Mouse (Mus musculus) heart, adult 2 months (tissue): ENCODE data around the gene Cisd3.

Source experiments
- CTCF ChIP-seq: fragments of 200-600 bp; IDR thresholded peaks from 2 replicates; pipeline ENCODE4 v1.8.1; 2022; ENCODE audit warnings: antibody characterized with exemption, mild to moderate bottlenecking, moderate library complexity
- POLR2A ChIP-seq: fragments of 200-500 bp; IDR thresholded peaks from 2 replicates; pipeline ENCODE4 v1.6.1; 2011; ENCODE audit warnings: mild to moderate bottlenecking, low read depth, low read length, control low read depth; ENCODE audit not compliant: insufficient read depth

- TF ChIP-seq POLR2A = no peak
- TF ChIP-seq CTCF = no peak
These were observed 29.4 kb downstream of the Cisd3 start for GRCm38 (mm10) chr11:97714784-97715760.
